Mouse (Mus musculus) bone marrow macrophage, adult 2 months (primary cell): ENCODE data around the gene Cox4i1.

Experiments used
- CTCF ChIP-seq: IDR thresholded peaks from 2 replicates; pipeline ENCODE4 v1.5.1; 2012; ENCODE audit warnings: low read depth, mild to moderate bottlenecking, low read length, moderate library complexity
- POLR2A ChIP-seq: IDR thresholded peaks from 2 replicates; pipeline ENCODE4 v1.6.1; 2012; ENCODE audit warnings: mild to moderate bottlenecking, low read depth, low read length, borderline replicate concordance

DNA sequence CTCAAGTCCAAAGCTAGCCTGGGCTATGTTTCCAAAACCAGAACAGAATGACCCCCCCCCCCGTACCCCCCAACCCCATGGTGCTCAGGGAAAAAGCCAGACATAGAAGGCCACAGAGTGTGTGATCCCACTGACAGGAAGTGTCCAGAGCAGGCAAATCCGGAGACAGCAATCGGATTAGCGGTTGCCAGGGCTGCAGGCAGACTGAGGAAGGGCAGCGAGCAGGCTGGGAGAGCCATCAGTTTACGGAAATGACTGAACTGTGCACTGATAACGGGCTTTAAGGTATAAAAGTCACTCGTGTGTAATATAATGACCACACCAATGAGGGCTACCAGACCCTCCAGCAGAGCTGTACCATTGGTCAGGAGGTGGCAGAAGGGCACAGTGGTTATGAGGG lies 26.8 kb upstream of the Cox4i1 start:
- no peak for TF ChIP-seq CTCF
- no peak for TF ChIP-seq POLR2A
